Mouse (Mus musculus) adrenal gland, adult 8-10 months (tissue): ENCODE measurements around the gene Atp5g2. TPM values are rescaled to one million over a fixed set of nuclear protein-coding genes. Genes with fewer than 3 reads are reported as not detected.
A peak's percentile ranks its signal among the peaks of the same experiment; 100 is the strongest.

Experiments used
- DNase-seq: peaks from one replicate; pipeline ENCODE4 v3.0.0; 2022
- total RNA-seq, 4 experiments: library from RNA; stranded (reverse); gene quantifications; 2 replicates each; pipeline ENCODE4 v1.2.4; 2022

The Atp5g2 gene
- total RNA-seq, result 10 to 100 TPM in 2 of 4 experiments, 1 to 10 TPM in 2; 6.2 to 23.7 (median 10.8) TPM

DNA sequence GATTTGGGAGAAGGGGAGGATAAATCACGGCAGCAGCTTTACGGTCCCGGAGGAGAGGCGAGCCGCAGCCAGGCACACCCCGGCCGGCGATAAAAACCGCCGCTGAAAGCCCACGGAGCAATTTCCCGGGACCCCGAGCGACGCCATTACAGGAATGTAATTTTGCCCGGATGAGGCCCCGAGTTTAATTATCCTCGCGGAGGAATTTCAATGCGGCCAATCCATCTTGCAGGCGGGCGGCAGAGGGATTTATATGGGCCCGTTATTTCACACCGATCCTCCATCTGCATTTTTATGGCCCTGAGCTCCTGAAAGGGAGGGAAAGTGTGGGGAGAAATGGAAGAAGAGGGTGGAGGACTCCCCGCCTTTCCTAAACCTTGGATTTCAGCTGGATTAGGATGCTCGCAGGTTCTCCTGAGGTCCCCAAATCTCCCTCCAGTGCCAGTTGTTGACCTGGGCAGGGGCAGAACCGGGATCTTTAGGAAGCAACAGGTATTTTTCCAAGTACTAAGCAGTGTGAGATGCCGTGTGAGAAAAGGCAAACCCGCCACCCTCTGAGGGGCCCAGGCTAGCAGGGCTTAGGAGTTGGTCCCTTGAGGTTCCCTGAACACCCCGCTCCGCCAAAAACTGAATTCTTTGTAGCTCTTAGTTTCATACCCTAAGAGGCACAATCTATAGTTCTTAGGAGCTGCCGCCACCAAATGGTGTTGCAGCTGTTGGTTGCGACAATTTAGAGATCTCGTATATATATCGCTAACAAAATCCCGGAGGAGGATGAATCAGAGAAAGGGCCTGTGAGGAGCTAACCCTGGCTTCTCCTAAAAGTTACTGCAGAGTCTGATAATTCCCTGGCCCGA, at the start of gene Atp5g2:
TSS of gene Atp5g2 (minus strand) at position 138 of the 857 bp plus-strand sequence.
- DNase-seq, result peak; percentile 31

DNA sequence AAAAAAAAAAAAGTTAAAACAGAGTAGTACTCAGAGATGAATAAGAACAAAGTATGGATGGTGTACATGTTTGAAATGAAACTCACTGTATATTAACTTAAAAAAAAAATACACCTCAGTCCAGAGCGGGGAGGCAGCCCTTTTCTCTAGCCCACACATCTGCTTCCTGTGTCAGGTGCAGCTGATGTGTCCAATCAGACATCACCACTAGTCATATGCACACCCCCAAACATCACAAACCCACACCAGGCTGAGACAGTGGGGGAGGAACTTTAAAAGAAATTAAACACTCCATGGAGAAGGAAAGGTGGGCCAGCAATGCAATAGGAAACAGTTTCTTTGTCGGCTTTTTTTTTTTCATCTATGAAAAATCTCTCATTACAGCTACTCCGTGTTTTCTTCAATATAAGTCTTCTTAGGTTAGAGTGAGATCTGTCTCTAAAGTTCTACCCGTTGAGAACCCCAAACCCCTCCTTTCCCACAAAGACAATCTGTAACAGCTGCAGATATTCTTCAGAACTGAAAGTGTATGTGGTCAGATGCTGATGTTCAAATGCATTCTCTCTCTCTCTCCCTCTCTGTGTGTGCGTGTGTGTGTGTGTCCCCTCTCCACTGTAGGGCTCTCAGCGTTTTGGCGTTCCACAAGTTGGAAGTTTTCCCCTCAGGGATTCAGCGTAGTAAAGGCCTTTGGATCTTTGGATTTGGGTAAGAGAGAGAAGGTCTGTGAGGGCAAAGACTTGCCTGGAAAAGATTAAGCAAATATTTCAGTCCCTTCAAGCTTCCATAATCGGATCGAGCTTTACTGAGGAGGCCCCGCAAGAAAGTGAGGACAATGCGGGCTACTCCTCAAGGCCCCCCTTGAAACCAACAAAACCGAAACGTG, 49.1 kb upstream of the Atp5g2 start:
- no peak for DNase-seq

DNA sequence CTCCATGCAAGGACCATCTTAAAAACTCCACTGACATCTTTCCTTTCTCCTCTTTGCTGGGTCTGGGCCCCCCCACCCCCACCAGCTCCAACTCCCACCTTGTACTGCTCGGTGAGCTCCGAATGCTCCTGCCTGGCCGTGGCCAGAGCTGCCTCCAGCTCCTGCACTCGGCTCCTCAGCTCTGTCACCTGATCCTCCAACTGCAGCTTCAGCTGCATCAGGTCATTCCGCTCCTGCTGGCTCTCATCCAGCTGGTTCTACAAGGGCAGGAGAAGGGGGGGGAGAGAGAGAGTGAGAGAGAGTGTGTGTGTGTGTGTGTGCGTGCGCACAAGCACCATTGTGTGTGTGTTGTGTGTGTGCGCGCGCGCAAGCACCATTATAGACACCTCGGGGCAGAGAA, 44.0 kb upstream of the Atp5g2 start:
- no peak for DNase-seq

DNA sequence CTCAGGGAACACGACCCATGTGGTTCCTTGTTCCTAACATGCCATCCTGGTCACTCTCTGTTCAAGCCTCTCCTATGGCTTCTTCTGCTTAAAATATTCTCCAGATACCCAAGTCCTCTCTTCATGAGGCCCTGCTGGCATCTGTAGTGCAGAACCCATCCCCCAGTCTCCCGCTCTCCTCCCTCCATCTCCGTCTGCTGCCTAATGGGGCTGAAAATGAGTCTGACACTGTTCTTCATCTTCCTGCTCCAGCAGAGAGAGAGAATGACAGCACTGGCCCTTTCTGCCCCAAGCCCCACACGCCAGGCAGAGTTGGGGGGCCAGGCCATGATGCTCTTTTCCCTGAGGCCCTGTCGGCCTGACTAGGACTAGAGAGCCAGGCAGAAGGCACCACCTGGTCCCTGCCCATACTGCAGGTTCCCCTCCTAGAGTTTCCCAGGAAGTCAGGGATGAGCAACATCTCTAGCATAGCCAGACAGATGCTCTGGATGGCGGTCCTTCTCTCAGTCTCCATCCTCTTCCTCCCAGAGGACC, 35.7 kb upstream of the Atp5g2 start:
- no peak for DNase-seq

DNA sequence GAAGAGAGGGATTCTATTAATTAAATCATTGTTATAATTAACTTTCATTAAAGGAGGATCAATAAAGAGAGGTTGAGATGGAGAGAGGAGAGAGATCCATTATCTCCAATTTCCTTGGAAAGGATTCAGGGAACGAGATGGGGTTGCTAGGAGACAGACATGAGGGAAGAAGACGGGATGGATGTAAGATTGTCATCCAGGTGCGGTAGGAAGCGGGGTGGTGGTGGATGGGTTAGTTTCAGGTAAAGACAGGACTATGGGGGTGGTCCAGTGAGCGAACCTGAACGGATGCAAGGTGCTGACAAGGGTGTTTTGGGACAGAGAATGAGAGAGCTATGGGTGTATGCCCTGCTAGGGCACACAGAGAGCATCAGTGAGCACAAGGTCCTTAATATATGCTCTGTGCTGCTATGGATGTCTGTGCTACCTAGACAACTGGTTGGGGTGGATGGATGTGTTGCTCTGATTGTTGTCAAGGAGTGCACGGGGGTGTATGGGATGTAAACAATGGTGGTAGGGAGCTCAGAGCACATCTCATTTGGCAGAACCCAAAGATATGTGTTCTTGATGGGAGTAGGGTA, 33.9 kb upstream of the Atp5g2 start:
- no peak for DNase-seq

DNA sequence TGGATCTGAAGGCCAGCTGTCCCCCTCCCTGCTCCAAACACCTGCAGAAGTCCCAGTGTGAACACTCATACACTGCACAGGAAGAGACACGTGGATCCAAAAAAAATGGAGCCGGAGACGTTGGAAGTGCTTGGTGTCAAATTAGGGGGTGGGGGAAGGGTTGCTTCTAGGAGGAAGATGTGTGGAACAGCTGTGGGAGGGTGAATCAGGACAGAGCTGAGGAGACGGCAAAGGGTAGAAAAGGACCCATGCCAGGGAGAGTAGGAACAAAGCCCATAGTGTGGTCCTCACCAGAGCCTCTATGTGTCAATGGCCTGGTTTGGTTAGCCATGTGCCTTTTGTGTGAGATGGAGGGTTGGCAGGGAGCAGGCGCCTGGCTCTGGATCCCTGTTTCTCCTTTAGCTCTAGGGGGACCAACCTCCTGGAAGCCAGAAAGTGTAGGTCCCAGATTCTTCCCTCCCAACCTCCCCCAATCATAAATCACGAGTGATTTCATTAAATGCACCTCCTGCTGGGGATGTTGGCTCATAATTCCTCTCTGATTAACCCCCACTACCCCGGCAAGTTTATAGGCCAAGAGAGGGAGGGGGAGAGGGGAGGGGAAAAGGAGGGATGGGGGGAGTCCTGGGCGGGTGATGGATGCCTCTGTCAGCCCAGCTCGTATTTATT, 33.2 kb upstream of the Atp5g2 start:
- DNase-seq, result no peak

DNA sequence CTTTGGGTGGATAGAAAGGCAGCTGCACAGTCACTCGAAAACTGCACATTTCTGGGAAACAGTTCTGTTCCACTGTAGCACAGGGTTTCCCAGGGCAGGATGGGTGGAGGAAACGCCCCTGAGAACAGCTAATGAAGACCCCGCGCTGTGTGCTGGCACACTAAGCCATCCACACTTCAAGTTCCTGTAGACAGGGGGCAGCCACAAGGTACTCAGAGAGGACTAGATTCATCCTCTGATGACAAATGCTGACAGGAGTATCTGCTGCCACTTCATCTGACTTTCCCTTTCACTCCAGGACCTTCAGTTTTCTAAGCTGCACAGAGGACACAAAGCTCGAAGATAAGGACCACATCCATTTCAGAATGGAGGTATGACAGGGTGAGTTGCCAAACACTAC, 32.7 kb upstream of the Atp5g2 start:
- no peak for DNase-seq

DNA sequence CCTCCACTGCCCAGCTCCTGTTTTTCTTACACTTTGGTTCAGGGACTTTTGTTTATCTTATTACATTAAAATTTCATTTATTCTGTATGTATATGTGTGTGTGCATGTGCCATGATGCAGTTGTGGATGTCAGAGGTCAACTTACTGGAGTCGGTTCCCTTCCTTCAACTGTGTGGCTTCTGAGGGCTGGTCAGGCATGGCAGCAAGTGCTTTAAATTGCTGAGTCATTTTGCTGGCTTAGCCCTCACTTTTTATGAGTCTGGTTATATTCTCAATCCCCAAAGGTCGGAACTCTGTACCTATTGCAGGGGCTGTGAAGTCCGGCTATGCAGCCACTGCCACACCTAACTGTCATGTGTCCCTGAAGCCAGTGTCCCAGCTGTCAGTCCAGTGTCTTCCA, 30.8 kb upstream of the Atp5g2 start:
- DNase-seq, result no peak

DNA sequence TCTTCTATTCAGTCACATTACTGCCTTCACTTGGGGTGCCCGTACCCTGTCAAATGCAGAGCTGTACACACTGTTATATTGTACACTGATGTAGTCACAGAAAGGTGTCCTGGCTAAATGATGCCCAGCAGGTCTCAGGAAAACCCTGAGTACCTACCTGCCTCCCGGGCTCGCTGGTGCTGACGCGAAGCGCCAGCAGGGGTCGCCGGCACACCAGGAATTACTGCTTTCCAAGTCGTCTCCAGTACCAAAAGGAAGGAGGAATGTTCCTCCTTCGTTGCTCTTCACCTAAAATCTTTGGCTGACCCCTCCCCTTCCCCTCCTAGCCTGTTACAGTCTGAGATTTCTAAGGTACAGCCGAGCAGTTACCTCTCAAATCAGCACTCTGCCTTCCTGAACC, 26.0 kb upstream of the Atp5g2 start:
- peak; percentile 57 for DNase-seq

DNA sequence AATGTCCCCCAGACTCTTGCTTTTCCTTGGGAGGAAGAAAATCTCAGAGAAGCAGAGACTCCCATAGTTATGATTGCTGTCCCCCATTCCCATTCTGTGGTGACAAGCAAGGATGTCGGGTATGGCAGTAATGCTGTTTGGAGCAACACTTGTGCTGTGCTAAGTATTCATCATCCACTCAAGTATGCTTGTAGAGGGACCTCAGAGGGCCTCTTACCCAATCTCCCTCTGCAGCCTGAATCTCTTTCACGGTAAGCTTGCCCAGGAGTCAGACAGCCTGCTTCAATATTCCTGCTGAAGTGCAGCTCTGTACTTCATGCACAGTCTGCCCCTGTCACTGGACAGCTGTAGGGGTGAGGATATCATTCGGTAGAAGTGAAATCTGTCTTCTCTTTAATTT, 24.7 kb upstream of the Atp5g2 start:
- no peak for DNase-seq

DNA sequence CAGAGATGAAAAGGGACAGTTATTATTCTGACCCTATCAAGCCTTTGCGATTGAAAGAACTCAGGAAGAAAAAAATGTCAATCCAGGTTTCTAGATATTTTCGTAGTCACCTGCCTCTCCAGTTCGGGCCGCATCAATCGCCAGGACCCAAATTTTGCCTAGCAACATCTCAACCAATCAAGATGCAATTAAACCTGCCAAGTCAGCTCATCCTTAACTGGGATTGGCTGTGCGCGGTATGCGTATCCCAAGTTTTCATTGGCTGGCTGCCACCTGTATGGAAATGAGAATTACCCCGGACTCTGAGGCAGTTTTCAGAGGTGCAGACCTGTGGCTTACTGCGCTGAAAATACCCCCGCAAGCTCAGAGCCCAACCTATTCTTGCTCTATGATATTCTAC, 21.4 kb upstream of the Atp5g2 start:
- DNase-seq, result peak; percentile 56

DNA sequence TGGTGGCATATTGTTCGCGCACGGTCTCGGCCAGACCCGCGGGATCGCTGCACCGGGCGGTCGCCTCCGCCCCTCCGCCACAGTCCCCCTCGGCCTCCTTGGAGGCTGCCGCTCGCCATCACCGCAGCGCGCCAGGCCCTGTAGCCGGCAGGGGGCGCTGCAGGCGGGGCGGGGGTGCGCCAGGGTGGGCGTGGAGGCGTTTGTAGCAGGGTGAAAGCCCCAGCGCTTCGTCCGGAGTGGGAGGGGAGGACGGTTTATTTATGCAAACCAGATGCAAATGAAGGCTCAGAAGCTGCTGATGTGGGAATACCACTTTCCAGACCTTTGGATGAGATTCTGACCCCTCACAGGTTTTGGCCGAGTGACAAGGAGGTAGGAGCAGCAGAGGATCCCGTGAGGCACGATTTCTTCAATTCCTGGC, 20.8 kb upstream of the Atp5g2 start:
- no peak for DNase-seq

DNA sequence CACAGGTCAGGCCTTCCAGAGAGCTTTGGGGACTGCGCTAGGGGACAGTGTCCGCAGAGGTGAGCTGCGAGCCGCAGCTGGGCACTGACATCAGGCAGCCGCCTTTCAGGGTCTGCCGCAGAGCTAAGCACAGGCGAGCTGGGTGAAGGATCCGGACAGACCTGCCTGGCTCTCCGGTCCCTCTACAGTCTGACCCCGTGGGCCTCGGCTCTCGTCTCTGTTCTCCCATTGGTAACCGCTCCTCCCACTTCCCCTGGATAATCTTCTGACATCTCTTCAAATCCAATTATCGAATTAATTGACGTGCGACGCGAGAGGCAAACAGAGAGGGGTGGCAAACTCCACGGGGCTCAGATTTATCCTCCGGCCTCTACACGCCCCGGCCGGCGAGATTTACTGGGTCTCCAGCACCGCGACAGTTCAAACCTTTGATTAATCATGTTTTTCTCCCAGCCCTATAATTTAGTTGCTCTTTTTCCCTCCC, 20.2 kb upstream of the Atp5g2 start:
- no peak for DNase-seq

DNA sequence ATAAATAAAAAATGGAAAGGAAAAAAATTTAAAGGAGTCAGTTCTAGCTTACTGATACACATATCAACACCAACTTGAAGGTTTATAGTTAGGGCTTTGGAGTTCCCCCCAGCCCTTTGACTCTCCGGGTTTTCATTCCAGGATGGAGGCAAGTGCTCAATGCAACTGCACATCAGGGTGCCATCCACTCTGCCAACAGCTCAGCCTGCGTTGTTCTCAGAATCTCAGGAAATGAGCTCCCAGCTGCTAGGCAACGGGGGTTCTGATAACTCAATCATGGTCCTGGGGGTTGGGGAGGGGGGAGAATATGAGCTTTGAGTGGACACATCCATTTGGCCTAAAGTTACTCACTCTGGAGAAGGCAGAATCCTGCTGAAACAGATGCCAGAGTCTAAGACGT, 13.6 kb upstream of the Atp5g2 start:
- DNase-seq, result no peak

DNA sequence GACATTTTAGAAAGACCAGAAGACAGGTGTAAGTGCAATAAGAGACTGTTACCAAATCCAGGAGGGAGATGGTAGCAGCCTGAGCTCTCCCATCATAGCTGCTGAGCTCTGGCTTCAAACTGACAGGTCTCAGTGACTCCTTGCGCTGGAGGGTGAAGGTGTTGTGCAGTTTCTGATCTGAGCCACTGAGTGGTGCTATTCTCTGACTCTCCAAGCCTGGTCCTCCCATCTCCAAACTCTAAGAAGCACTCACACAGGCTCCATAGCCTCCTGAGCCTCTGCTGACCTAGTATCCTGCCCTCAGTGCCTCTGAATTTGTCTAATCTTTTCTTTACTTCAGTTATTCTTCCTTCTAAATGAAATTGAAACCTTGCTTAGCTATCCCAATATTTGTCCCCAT, 11.5 kb upstream of the Atp5g2 start:
- no peak for DNase-seq

DNA sequence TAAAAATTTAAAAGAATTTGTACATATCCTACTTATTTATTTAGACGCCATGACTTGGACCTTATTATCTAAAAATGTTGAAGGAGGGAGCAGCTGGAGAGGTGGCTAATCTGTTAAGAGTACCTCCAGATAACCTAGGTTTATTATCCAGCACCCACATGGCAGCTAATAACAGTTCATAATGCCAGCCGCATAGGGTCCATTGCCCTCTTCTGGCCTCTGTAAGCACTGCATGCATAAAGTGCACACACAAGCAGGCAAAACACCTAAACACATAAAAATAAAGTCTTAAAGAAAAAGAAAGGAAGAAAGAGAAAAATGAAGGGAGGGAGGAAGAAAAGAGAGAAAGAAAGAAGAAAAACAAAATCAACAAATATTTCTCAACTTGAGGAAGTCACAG, 4.2 kb upstream of the Atp5g2 start:
- DNase-seq, result no peak

DNA sequence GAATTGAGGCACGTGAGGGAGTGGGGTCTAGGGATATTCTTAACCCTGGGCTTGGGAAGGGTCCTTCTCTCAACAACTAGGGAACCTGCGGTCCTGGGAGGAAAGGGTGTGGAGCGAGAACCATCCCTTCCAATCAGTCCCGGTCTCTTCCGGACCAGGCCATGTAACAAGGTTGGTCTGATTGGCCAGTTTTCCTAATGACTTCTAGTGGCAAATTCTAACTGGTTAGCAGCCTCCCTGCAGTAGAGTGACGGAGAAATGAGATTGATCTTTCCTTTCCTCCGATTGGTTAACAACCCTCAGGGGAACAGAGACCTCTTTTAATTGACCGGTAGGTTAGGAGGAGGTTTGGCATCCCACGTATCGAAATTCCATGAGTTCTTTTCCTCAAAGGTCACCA, 1.4 kb upstream of the Atp5g2 start:
- DNase-seq, result peak; percentile 40

DNA sequence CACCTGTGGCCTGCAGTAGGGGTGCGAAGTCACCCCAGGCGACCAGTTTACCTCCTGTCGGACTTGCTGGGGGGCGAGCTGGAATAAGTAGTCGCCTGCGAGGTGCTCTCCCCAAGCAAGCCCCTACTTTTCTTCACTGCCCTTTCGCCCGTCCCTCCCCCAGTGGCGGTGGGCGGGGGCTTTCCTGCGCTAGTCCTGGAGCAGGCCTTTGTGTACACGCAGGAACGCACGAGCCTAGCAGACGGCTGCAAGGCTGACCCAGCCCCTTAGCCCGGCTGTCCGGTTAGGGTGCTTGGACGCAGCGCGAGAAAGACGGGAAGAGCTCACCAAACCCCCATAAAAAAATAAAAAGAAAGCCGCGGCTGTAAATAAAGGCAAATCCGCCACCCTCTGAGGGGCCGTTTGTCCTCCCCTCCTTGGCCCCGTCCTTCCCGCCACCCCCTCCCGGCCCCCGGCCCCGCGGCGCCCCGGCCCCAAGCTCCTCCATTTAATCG, 384 bp downstream of the Atp5g2 start:
- peak; percentile 82 for DNase-seq

DNA sequence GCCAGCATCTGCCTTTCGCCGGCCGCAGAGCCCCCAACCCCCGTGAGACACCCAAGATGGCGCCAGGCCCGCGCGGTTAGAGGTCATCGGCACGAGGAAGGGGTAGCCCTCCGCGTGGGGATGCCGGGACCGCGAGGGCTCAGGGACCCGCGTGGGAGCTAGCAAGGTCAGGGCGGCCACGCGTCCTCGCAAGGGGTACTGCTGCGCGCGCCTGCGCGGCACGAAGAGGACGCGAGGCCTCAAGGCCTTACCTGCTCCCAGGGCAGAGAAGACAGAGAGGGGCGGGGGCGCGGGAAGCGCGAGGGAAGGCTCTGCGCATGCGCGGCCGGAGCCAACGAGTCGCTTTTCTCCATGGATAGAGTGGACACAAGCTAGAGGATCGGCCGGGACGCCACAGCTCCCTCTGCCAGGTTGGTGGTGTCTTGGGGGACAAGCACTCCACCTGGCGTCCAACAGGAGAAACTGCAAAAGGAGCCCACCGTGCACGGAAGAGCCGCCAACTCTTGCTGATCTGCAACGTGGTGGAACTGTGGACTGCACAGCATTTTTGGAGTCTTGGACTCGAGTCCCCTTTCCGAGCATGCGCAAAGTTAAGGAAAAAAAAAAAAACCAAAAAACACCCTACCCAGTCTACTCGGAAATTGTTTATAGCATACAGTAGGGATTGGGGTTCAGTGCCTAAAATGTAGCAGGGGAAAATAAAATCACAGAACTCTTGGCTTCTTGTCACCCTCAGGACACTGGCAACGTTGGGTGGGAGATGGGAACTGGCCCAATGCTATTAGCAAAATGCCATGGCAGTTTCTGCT, 1.2 kb downstream of the Atp5g2 start:
- peak; percentile 97 for DNase-seq

DNA sequence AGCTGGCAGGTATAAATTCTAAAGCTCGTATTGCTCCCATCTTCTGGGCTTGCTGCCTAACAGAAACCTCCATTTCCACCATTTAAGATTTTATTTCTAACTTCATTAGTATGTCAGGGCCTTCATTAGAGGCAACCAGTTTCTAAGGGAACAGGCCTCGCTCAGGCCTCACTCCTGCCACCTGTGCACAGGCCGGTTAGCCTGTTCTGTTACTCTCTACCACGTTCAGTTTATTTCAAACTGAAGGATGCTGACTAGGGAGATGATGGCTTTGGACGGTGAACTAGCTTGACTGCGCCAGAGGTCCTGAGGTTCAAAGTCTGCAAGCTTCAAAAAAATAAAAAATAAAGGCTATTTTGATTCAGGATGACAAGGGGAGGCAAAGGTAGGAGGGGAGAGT, 1.9 kb downstream of the Atp5g2 start:
- no peak for DNase-seq

DNA sequence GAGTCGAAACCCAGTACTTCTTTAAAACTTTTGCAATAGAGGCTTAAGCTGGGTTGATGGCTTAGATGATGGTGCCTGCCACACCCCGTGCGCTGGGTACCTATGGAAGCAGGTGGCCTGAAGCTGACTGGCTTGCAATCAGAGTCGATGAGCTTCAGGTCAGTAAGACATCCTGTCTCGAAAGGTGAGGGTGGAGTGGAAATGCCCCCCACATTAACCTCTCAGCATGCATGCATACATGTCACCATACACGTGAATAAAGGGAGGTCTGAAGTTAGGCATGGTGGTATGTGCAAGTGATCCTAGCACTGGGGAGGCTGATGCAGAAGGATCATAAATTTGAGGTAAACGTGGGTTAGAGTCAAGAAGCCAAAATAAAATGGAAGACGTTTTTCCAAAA, 2.6 kb downstream of the Atp5g2 start:
- no peak for DNase-seq
